Mouse (Mus musculus) liver, adult 2 months (tissue): Measurements from ENCODE around the gene Gm26897. TPM values are rescaled to one million over a fixed set of nuclear protein-coding genes. Genes with fewer than 3 reads are reported as not detected.

Experiments
- DNase-seq: peaks from one replicate; pipeline ENCODE4 v3.0.0-alpha.2; 2011; ENCODE audit warnings: low read depth, low spot score; ENCODE audit errors: extremely low read depth
- H3K27ac ChIP-seq: fragments of 200-500 bp; replicated peaks from 2 replicates; pipeline ENCODE4 v1.5.1; 2012; ENCODE audit warnings: low read depth, mild to moderate bottlenecking, control low read depth, inconsistent platforms, low read length; ENCODE audit not compliant: insufficient read depth
- H3K27me3 ChIP-seq: fragments of 200-500 bp; 2 replicates; pipeline ENCODE4 v1.6.1; 2012; ENCODE audit warnings: mild to moderate bottlenecking, moderate library complexity, low read length, inconsistent platforms; ENCODE audit not compliant: control insufficient read depth, insufficient read depth
- H3K36me3 ChIP-seq: fragments of 200-500 bp; 2 replicates; pipeline ENCODE4 v1.6.1; 2012; ENCODE audit warnings: low read length, inconsistent platforms; ENCODE audit not compliant: control insufficient read depth, insufficient read depth
- H3K4me1 ChIP-seq: fragments of 200-500 bp; 2 replicates; pipeline ENCODE4 v1.6.1; 2011; ENCODE audit warnings: low read length; ENCODE audit not compliant: control insufficient read depth, insufficient read depth
- H3K4me3 ChIP-seq: fragments of 200-500 bp; 2 replicates; pipeline ENCODE4 v1.5.1; 2011; ENCODE audit warnings: low read depth, mild to moderate bottlenecking, control low read depth, low read length, moderate library complexity; ENCODE audit not compliant: insufficient read depth
- H3K79me2 ChIP-seq: fragments of 200-500 bp; 2 replicates; pipeline ENCODE4 v1.6.1; 2012; ENCODE audit warnings: inconsistent platforms, mild to moderate bottlenecking, low read length, moderate library complexity; ENCODE audit not compliant: control insufficient read depth, insufficient read depth
- H3K9ac ChIP-seq: fragments of 200-500 bp; 2 replicates; pipeline ENCODE4 v1.6.1; 2012; ENCODE audit warnings: low read depth, mild to moderate bottlenecking, control low read depth, inconsistent platforms, low read length
- CTCF ChIP-seq: fragments of 200-500 bp; IDR thresholded peaks from 2 replicates; pipeline ENCODE4 v1.5.1; 2011; ENCODE audit warnings: low read depth, low read length, control low read depth
- POLR2A ChIP-seq: fragments of 200-500 bp; IDR thresholded peaks from 2 replicates; pipeline ENCODE4 v1.6.1; 2011; ENCODE audit warnings: low read length, control low read depth; ENCODE audit not compliant: insufficient read depth; ENCODE audit errors: extremely low read depth
- whole genome bisulfite sequencing: fragments of 180-500 bp; shearing (Covaris S2); methylation state at CpG from one replicate; pipeline ENCODE4 v1.1.7; 2018; 5-methylcytosine and 5-hydroxymethylcytosine counted together
- polyA plus RNA-seq: library from polyadenylated mRNA; depleted of rRNA; stranded (reverse); fragments of >200 nt; gene quantifications from 2 replicates; pipeline ENCODE4 v1.2.3, GENCODE M21; 2012; rRNA removed
- total RNA-seq: library from RNA; depleted of rRNA; stranded (reverse); fragments of >200 nt; gene quantifications from 2 replicates; pipeline ENCODE4 v1.2.3, GENCODE M21; 2014; rRNA removed

The Gm26897 gene
- total RNA-seq: not detected in 2 replicates
- not detected in 2 replicates for polyA plus RNA-seq

- TF ChIP-seq CTCF (no peak), POLR2A (no peak)
- 90% methylated on average over 12 of the region's 12 CpGs for WGBS
- no peak within 1 kb of the TSS for H3K9ac ChIP-seq
- DNase-seq: no peak
- H3K4me1 ChIP-seq: no peaks in the 10 kb centered on the region
- no peak within 1 kb of the TSS for H3K27ac ChIP-seq
- H3K27me3 ChIP-seq: 0 out of 2 replicates have a peak, but pooled peaks cover 2% of the 10 kb centered on the region
- no peaks in the 10 kb centered on the region for H3K79me2 ChIP-seq
- H3K36me3 ChIP-seq: no peaks in the 10 kb centered on the region
- no peak within 1 kb of the TSS for H3K4me3 ChIP-seq
Observed at GRCm38 (mm10) chr5:111733851-111734250, at the start of gene Gm26897. Gene Gm26897 (plus strand): TSS chr5:111733924.

GRCm38 (mm10) chr5:111687370-111687769 is 46.4 kb upstream of the Gm26897 start:
- Histone ChIP-seq H3K79me2 (no peaks in the 10 kb centered on the region), H3K27me3 (no peaks in the 10 kb centered on the region), H3K4me3 (no peak overlapping the region), H3K4me1 (no peaks in the 10 kb centered on the region), H3K27ac (no peak overlapping the region), H3K36me3 (no peaks in the 10 kb centered on the region), H3K9ac (no peak overlapping the region)
- WGBS: 87% methylated on average over 5 of the region's 5 CpGs
- no peak for TF ChIP-seq POLR2A
- DNase-seq: no peak

- no peaks in the 10 kb centered on the region for H3K4me1 ChIP-seq
- H3K4me3 ChIP-seq: no peak overlapping the region
- H3K27me3 ChIP-seq: no peaks in the 10 kb centered on the region
- 84% methylated on average over 10 of the region's 10 CpGs for WGBS
- no peak overlapping the region for H3K27ac ChIP-seq
- DNase-seq: no peak
- H3K9ac ChIP-seq: no peak overlapping the region
- no peaks in the 10 kb centered on the region for H3K79me2 ChIP-seq
- H3K36me3 ChIP-seq: no peaks in the 10 kb centered on the region
- TF ChIP-seq POLR2A: no peak
- no peak for TF ChIP-seq CTCF
Observed at GRCm38 (mm10) chr5:111688584-111688983, 45.1 kb upstream of the Gm26897 start.

GRCm38 (mm10) chr5:111697996-111698395 is 35.7 kb upstream of the Gm26897 start:
- DNase-seq: peak; percentile 3
- Histone ChIP-seq H3K79me2 (no peaks in the 10 kb centered on the region), H3K4me1 (no peaks in the 10 kb centered on the region), H3K27ac (no peak overlapping the region), H3K36me3 (no peaks in the 10 kb centered on the region), H3K4me3 (no peak overlapping the region), H3K27me3 (no peaks in the 10 kb centered on the region), H3K9ac (no peak overlapping the region)
- TF ChIP-seq POLR2A: no peak
- TF ChIP-seq CTCF: no peak
- 70% methylated on average over 7 of the region's 7 CpGs for WGBS

GRCm38 (mm10) chr5:111699711-111700303 is 33.9 kb upstream of the Gm26897 start:
- Histone ChIP-seq H3K27ac (no peak overlapping the region), H3K27me3 (no peaks in the 10 kb centered on the region), H3K9ac (no peak overlapping the region), H3K79me2 (no peaks in the 10 kb centered on the region), H3K36me3 (no peaks in the 10 kb centered on the region), H3K4me1 (no peaks in the 10 kb centered on the region), H3K4me3 (no peak overlapping the region)
- no peak for TF ChIP-seq POLR2A
- no peak for TF ChIP-seq CTCF
- DNase-seq: no peak
- 87% methylated on average over 23 of the region's 23 CpGs for WGBS

- H3K9ac ChIP-seq: no peak overlapping the region
- no peak overlapping the region for H3K4me3 ChIP-seq
- TF ChIP-seq CTCF (no peak), POLR2A (no peak)
- WGBS: 18% methylated on average over 21 of the region's 31 CpGs
- no peak overlapping the region for H3K27ac ChIP-seq
- H3K79me2 ChIP-seq: no peaks in the 10 kb centered on the region
- no peaks in the 10 kb centered on the region for H3K27me3 ChIP-seq
- DNase-seq: no peak
- no peaks in the 10 kb centered on the region for H3K4me1 ChIP-seq
- H3K36me3 ChIP-seq: no peaks in the 10 kb centered on the region
Observed at GRCm38 (mm10) chr5:111701634-111702329, 31.9 kb upstream of the Gm26897 start.
